Mouse (Mus musculus) liver, embryonic 14.5 days (tissue): ENCODE measurements at regions not wholly inside any gene's neighbourhood (a gene's known extent, or its start where the extent isn't known, plus 50 kb on each side); places are given as distances from the start of the nearest gene placed in this dataset.

Experiments
- CTCF ChIP-seq: IDR thresholded peaks from 2 replicates; pipeline ENCODE4 v1.5.1; 2016; ENCODE audit warnings: antibody characterized with exemption, low read depth, control low read depth
- EP300 ChIP-seq: IDR thresholded peaks from 2 replicates; pipeline ENCODE4 v1.6.1; 2016; ENCODE audit warnings: antibody characterized with exemption, low read depth

DNA sequence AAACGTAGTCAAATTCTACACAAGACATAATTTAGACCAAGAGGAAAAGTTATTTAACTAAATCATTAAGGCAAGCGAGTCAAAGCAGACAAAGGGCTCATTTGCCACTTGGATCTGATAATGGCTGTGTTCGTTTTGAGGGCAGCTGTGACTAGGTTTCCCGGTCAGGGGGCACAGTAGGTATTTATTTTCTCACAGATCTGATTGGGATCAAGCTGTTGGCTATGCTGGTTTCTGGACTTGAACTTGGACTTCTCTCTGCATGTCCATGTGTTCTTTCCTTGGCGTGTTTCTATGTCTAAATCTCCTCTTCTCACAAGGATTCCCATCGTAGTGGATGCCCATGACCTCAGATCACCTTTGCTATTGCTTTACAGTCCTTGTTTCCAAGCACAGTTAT lies 590.8 kb downstream of the Ptprc start:
- TF ChIP-seq CTCF (no peak), EP300 (no peak)
